Mouse (Mus musculus) gastrocnemius, postnatal 36 days (tissue): ENCODE results near the gene Vmn1r188. TPM values are rescaled to one million over a fixed set of nuclear protein-coding genes. Genes with fewer than 3 reads are reported as not detected.
"Not testable (repeated sequence)": the region's sequence is repeated elsewhere in the genome, so short reads cannot be mapped to it uniquely, and the experiment has no call there.

Experiments used
- DNase-seq, 2 experiments: peaks; one replicate each; pipeline ENCODE4 v3.0.0; 2022
- intact Hi-C: fragments of 180-260 bp; cut with DNase I; formaldehyde crosslinking; loops from one replicate; pipeline ENCODE4 v1.15.1; 2025
- microRNA-seq, 2 experiments: library from miRNA; unstranded; fragments of <30 nt; microRNA quantifications; one replicate each; pipeline ENCODE4 v1.2.0; 2021
- total RNA-seq, 2 experiments: library from RNA; stranded (reverse); gene quantifications; 2 replicates each; pipeline ENCODE4 v1.2.3; 2021

The Vmn1r188 gene
- total RNA-seq, 2 experiments from 2014 or later, result not detected

- intact Hi-C loops, result loop anchor here (10.0 kb wide), 1 partner anchor 1709 kb away; the partner anchor contains the start of genes Hist1h2ab, Hist1h3b and Hist1h4b
- DNase-seq, result no peak
These were observed 38.9 kb upstream of the Vmn1r188 start for GRCm38 (mm10) chr13:22045311-22045710.

DNA sequence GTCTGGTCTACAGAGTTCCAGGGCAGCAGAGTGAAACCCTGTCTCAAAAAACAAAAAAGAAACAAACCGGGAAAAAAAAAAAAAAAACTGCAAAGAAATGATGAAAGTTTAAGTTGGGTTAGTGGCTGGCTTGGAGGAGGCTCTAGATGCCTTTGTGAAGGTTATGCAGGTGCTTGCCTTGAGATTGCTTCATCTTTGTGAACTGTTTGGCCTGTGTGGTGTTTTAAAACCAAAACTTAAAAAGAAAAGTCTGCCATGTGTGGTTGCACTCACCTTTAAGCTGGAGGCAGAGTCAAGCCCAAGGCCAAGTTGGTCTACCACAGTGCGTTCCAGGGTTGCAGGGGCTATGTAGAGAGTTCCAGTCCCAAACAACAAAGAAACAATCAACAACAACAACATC lies 35.2 kb upstream of the Vmn1r188 start:
- intact Hi-C loops, result loop anchor here (10.0 kb wide), 1 partner anchor 1706 kb away; the partner anchor contains the start of genes Hist1h2ab, Hist1h3b and Hist1h4b
- DNase-seq, result no peak

GRCm38 (mm10) chr13:22049737-22050440 lies 34.4 kb upstream of the Vmn1r188 start:
- DNase-seq, result no peak
- intact Hi-C loops, result loop anchor here (10.0 kb wide), 1 partner anchor 1705 kb away; the partner anchor contains the start of genes Hist1h2ab, Hist1h3b and Hist1h4b

DNA sequence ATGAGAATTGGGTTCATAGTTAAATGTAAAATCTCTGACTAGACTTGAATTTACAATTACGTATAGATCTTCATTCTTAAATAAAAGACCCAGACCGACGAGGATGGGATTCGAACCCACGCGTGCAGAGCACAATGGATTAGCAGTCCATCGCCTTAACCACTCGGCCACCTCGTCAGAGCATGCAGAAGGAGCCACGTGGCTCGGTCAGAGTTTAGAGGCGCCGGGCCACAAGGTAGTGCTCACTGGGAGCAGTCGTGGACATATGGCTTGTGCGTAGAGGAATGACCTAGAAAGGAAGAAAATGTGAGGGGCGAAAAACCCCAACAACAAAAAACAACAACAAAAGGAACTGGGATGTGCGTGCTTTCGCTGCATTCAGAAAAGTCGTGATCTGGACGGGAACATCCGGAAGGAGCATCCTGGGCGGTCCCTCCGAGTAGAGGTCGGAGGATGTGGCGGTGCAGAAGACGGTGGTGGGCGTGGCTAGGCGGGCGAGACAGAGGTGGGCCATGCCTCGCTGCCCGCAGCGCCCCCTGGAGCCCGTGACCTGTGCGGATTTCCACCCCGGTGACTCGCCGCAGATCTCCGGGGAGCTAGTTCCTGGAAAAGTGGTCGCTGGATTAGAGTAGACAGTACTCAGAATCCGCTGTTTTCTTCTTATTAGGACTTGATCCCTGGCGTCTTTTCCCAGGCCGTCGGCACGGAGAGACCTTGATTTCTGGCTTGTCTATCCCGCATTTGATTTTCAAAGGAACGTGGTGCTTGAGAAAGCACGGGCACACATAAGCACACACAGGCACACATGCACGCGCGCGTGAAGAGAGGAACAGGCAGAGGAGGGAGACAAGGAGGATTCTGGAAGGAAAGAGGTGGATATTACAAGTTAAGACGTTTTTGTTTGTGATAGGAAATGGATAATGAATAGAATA lies 33.4 kb upstream of the Vmn1r188 start:
- peak; percentile 74 to 79 for DNase-seq
- intact Hi-C loops, result no loop called here

DNA sequence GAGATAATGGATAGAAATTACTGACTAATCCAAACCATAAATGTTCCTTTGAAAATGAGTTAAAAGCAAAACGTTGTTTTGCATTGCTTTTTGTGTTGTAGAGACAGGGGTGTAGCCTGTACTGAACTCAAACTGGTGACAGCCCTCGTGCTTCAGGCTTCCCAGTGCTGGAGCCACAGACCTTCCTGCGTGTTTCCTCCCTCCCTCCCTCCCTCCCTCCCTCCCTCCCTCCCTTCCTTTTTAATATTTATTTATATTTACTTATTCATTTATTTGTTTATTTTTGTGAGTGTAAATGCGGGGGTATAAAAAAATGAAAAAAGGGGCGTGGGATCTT lies 32.7 kb upstream of the Vmn1r188 start:
- intact Hi-C loops, result no loop called here
- no peak for DNase-seq

DNA sequence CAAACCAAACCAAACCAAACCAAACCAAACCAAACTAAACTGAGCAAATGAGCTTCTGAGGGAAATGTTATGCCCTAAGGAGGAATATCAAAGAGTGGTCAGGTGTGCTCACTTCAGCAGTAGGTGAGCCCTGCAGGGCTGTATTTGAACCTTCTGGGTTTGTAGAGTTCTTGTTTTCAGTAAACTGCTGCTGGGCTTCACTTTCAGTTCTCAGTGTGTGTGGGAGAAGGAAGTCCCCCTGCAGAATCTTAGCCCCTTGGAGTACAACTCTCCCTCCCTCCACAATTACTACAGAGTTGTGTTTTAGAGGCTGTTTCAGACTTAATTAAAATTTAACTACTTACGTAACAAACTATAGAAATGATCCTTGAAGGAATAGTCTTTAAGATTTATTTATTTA lies 30.5 kb upstream of the Vmn1r188 start:
- no peak for DNase-seq
- intact Hi-C loops, result no loop called here

- intact Hi-C loops, result no loop called here
- no peak for DNase-seq
These were observed 22.8 kb upstream of the Vmn1r188 start for GRCm38 (mm10) chr13:22061422-22061821.

- DNase-seq, result no peak
- intact Hi-C loops, result no loop called here
These were observed 20.8 kb upstream of the Vmn1r188 start for GRCm38 (mm10) chr13:22063468-22063867.

GRCm38 (mm10) chr13:22105724-22106123 lies 21.5 kb downstream of the Vmn1r188 start, which contains the start of gene Vmn1r189:
Vmn1r189 (minus strand) TSS chr13:22105824.
- DNase-seq, intact Hi-C loops: not testable (repeated sequence)

GRCm38 (mm10) chr13:22136495-22137293 lies 52.5 kb downstream of the Vmn1r188 start:
- DNase-seq, intact Hi-C loops: not testable (repeated sequence)

Small RNA genes within 50 kb of the gene (microRNA-seq; reads per million reads assigned to microRNA genes)
- gene Gm26300, result 0 reads per million in 2 experiments
- 0 reads per million in 2 experiments for gene Gm44390
- 0 reads per million in 2 experiments for gene Gm44486

Other genes starting within 250 kb of the Vmn1r188 start
- gene Zfp184, start 139.3 kb upstream of the Vmn1r188 start, total RNA-seq, result under 1 TPM; 0.26 to 0.30 TPM
- not detected for gene Pom121l2, start 103.2 kb upstream of the Vmn1r188 start, total RNA-seq
- 1 to 10 TPM in 1 of 2 experiments, not detected in 1; 5.4 TPM for gene Prss16, start 74.7 kb upstream of the Vmn1r188 start, total RNA-seq
- gene Hist1h2ah, start 48.9 kb upstream of the Vmn1r188 start, total RNA-seq, result 10 to 100 TPM; 12.2 to 13.3 TPM
- 10 to 100 TPM; 10.8 to 26.5 TPM for gene Hist1h2bk, start 48.6 kb upstream of the Vmn1r188 start, total RNA-seq
- 10 to 100 TPM; 28.7 to 30.9 TPM for gene Hist1h4i, start 43.1 kb upstream of the Vmn1r188 start, total RNA-seq
- 10 to 100 TPM in 1 of 2 experiments, 1 to 10 TPM in 1; 8.7 to 11.6 TPM for gene Hist1h2ag, start 41.5 kb upstream of the Vmn1r188 start, total RNA-seq
- 1 to 10 TPM; 7.6 to 8.9 TPM for gene Hist1h2bj, start 41.2 kb upstream of the Vmn1r188 start, total RNA-seq
- not detected for gene Vmn1r189, start 21.4 kb downstream of the Vmn1r188 start, total RNA-seq
- not detected for gene Vmn1r191, start 99.5 kb downstream of the Vmn1r188 start, total RNA-seq
- gene Vmn1r192, start 106.7 kb downstream of the Vmn1r188 start, total RNA-seq, result not detected
- not detected for gene Vmn1r193, start 138.7 kb downstream of the Vmn1r188 start, total RNA-seq
- gene Vmn1r194, start 159.8 kb downstream of the Vmn1r188 start, total RNA-seq, result not detected
- gene Vmn1r195, start 186.1 kb downstream of the Vmn1r188 start, total RNA-seq, result not detected
- not detected for gene Vmn1r196, start 205.5 kb downstream of the Vmn1r188 start, total RNA-seq
- gene Vmn1r197, start 240.1 kb downstream of the Vmn1r188 start, total RNA-seq, result not detected